Mouse (Mus musculus) intestine, embryonic 16.5 days (tissue): ENCODE data around the gene Mycbpap. TPM values are rescaled to one million over a fixed set of nuclear protein-coding genes. Genes with fewer than 3 reads are reported as not detected.

Source experiments
- ATAC-seq: fragments of 200-750 bp; cut with Nextera tagmentation; 2 replicates; pipeline ENCODE4 v1.8.0; 2017; ENCODE audit warnings: moderate TSS enrichment, moderate library complexity
- H3K27ac ChIP-seq: fragments of 300-500 bp; sonication (generic); 2 replicates; pipeline ENCODE4 v1.5.1; 2014; ENCODE audit warnings: mild to moderate bottlenecking, low read length
- H3K27me3 ChIP-seq: fragments of 300-500 bp; sonication (generic); replicated peaks from 2 replicates; pipeline ENCODE4 v1.6.1; 2014; ENCODE audit warnings: low read length, control low read depth, mixed read lengths; ENCODE audit not compliant: control insufficient read depth, insufficient read depth
- H3K36me3 ChIP-seq: fragments of 300-500 bp; sonication (generic); 2 replicates; pipeline ENCODE4 v1.6.1; 2014; ENCODE audit warnings: low read length, control low read depth; ENCODE audit not compliant: control insufficient read depth, insufficient read depth
- H3K4me1 ChIP-seq: fragments of 300-500 bp; sonication (generic); 2 replicates; pipeline ENCODE4 v1.6.1; 2014; ENCODE audit warnings: low read length, control low read depth, mixed read lengths; ENCODE audit not compliant: control insufficient read depth, insufficient read depth
- H3K4me2 ChIP-seq: fragments of 300-500 bp; sonication (generic); 2 replicates; pipeline ENCODE4 v1.6.1; 2014; ENCODE audit warnings: low read depth, low read length, control low read depth
- H3K4me3 ChIP-seq: fragments of 300-500 bp; sonication (generic); 2 replicates; pipeline ENCODE4 v1.5.1; 2014; ENCODE audit warnings: mild to moderate bottlenecking, low read length
- H3K9ac ChIP-seq: fragments of 300-500 bp; sonication (generic); 2 replicates; pipeline ENCODE4 v1.6.1; 2014; ENCODE audit warnings: low read depth, low read length
- H3K9me3 ChIP-seq: fragments of 300-500 bp; sonication (generic); 2 replicates; pipeline ENCODE4 v1.6.1; 2016; ENCODE audit warnings: low read length, control low read depth; ENCODE audit not compliant: control insufficient read depth
- WGBS: fragments of 180-500 bp; shearing (Covaris S2); extraction: QIAGEN DNeasy Blood & Tissue Kit; methylation state at CpG from one replicate; pipeline ENCODE4 v1.1.7; 2014; 5-methylcytosine and 5-hydroxymethylcytosine counted together
- polyA plus RNA-seq: library from polyadenylated mRNA; unstranded; fragments of >200 nt; fragmentation: Nextera tagmentation; extraction: Ambion mirVana; gene quantifications from 2 replicates; pipeline ENCODE4 v1.2.1, GENCODE M21; 2015

Mycbpap gene
- polyA plus RNA-seq, 1 experiment from 2014 or later, result 3.2 TPM

DNA sequence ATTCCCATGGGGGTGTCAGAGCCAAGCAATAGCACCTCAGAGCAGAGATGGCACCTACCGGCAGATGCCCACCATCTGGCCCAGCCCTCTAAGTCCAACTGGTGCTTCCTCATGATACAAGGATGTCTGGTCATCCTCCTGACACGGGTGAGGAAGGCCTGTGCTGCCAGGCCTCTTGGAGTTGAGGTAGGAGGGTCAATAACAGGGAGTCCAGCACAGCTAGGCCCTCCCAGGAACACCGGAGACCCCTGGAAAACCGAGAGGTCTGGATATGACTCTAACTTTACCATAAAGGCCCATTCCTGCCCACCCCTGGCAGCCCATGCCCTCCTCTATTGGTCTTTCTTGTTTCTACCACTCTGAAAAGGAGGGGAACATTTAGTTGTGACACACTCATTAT lies 20.9 kb upstream of the Mycbpap start:
- H3K4me3 ChIP-seq, result no peak overlapping the region
- no peaks in the 10 kb centered on the region for H3K36me3 ChIP-seq
- ATAC-seq, result no peak
- H3K9ac ChIP-seq, result no peak overlapping the region
- H3K27ac ChIP-seq, result no peak overlapping the region
- H3K4me2 ChIP-seq, result no peak overlapping the region
- no peaks in the 10 kb centered on the region for H3K9me3 ChIP-seq
- H3K4me1 ChIP-seq, result no peaks in the 10 kb centered on the region
- 91% methylated on average over 4 of the region's 4 CpGs for WGBS
- no peaks in the 10 kb centered on the region for H3K27me3 ChIP-seq

DNA sequence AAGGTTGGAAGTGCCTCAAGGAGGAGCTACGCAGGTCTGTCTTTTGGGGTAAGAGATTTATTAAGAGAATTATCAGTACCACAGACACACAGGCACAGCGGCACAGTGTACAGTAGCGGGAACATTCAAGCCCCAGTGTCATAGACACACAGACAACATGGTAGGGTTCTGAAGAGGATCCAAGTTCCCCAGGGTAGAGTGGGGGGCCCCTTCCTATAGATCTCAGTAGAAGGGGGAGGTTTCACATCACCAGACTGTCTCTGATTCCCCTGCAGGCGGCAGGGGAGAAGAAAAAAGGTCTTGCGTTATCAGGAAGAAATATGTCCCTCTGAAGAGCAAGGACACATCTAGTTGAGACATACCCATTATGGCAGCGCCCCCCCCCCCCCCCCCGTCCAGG lies 18.2 kb upstream of the Mycbpap start:
- no peak overlapping the region for H3K4me2 ChIP-seq
- no peaks in the 10 kb centered on the region for H3K27me3 ChIP-seq
- H3K4me3 ChIP-seq, result no peak overlapping the region
- H3K36me3 ChIP-seq, result no peaks in the 10 kb centered on the region
- no peaks in the 10 kb centered on the region for H3K4me1 ChIP-seq
- no peak for ATAC-seq
- H3K27ac ChIP-seq, result no peak overlapping the region
- whole genome bisulfite sequencing, result 83% methylated on average over 7 of the region's 7 CpGs
- no peaks in the 10 kb centered on the region for H3K9me3 ChIP-seq
- no peak overlapping the region for H3K9ac ChIP-seq

DNA sequence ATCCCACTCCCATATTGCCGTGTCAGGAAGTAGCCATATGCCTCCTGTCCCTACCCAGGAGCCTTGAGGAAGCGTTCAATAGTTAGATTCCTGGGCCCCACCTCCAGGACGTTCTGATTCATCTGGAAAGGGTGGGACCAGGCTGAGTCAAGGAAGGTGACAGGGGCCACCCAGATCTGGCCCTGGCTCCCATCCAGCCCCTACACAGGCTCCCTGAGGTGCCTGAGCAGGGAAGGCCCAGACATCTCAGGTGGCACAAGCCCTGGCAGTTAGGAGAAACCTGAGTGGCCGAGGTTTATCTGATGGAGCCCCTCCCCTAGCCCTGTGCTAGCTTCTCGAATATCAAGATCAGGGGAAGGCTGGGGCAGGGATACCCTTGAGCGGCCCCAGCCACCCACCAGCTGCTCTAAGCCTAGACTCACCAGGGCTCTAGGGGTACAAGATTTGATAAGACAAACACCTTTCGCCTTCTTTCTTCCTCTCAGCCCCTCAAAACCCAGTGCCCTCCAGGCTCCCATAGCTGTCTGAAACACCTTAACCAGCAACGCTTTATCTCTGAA lies 17.3 kb upstream of the Mycbpap start:
- ATAC-seq, result peak; percentile 61
- no peak overlapping the region for H3K4me3 ChIP-seq
- no peak overlapping the region for H3K4me2 ChIP-seq
- no peaks in the 10 kb centered on the region for H3K27me3 ChIP-seq
- H3K4me1 ChIP-seq, result no peaks in the 10 kb centered on the region
- H3K27ac ChIP-seq, result no peak overlapping the region
- no peak overlapping the region for H3K9ac ChIP-seq
- H3K9me3 ChIP-seq, result no peaks in the 10 kb centered on the region
- 55% methylated on average over 8 of the region's 8 CpGs for WGBS
- H3K36me3 ChIP-seq, result no peaks in the 10 kb centered on the region

DNA sequence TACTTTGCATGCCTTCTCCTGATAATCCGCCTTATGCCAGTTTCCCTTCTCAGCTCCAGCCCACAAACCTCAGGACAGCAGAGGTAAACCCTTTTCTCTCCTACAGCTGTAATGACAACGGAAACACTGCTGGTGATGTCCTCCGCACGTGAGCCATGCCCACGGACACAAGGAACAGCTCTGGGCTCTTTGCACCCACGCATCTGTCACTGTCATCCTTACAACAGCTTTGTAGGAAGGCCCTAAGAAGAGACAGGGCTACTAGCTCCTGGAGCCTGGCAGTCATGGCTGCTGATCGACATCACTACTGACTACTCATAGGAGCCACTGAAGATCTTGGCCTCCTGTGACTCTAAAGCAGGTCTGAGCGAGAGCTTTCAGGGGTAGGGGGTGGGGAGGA lies 11.6 kb upstream of the Mycbpap start:
- no peak overlapping the region for H3K9ac ChIP-seq
- peaks cover 8% of the 10 kb centered on the region; the same call in 1 of the 2 replicates for H3K4me1 ChIP-seq
- H3K9me3 ChIP-seq, result no peaks in the 10 kb centered on the region
- H3K4me2 ChIP-seq, result no peak overlapping the region
- no peak for ATAC-seq
- WGBS, result 81% methylated on average over 8 of the region's 8 CpGs
- H3K4me3 ChIP-seq, result no peak overlapping the region
- H3K27me3 ChIP-seq, result no peaks in the 10 kb centered on the region
- H3K27ac ChIP-seq, result no peak overlapping the region
- H3K36me3 ChIP-seq, result no peaks in the 10 kb centered on the region

DNA sequence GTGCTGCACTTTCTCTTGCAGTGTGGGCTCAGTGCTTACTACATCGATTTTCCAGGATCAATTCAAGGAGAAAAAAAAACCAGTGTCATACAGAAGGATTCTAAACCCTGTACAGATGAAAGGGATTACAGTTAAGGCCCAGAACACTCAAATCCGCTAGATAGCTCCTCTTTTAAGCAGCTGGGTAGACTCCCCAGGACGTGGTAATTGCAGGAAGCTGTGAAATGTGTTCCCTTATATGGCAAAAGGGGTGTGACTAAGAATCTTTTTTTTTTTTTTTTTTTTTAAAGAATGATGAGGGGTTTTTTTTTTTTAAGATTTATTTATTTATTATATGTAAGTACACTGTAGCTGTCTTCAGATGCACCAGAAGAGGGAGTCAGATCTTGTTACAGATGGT lies 7.3 kb upstream of the Mycbpap start:
- no peaks in the 10 kb centered on the region for H3K27me3 ChIP-seq
- no peak overlapping the region for H3K9ac ChIP-seq
- H3K4me2 ChIP-seq, result no peak overlapping the region
- H3K36me3 ChIP-seq, result no peaks in the 10 kb centered on the region
- peaks cover 10% of the 10 kb centered on the region; the same call in 1 of the 2 replicates for H3K4me1 ChIP-seq
- H3K4me3 ChIP-seq, result no peak overlapping the region
- ATAC-seq, result no peak
- H3K9me3 ChIP-seq, result no peaks in the 10 kb centered on the region
- 41% methylated on average over 3 of the region's 3 CpGs for WGBS
- no peak overlapping the region for H3K27ac ChIP-seq

DNA sequence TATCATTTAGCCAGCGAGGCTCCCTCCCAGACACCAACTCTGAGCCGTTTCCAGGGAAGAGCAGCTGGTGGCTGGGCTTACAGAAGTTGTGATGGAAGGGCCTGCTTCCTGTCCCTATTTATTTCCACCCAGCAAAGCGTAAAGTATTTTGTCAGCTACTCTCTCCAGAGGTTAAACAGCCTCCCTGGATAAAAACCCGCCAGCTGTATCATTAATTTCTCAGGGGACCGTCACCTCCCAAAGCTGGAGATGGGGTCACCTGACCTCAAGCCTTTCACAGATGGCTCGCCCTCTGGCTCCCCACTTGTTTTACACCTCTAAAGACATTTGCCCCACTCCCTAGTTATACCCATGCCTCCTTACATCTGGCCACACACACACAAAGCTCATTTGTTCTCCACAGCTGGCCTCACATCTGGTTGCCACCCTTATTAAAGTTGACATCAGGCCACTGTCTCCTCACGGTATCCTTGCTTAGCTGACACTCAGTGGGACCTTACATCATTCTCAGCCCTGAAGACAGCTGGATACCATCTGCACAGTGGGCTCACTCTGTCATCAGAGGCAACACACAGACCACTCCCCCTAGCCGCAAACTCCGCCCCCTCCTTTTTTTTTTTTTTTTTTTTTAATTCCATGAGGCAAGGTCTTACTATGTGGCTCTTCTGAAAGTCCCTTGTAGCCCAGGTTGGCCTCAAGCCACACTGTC lies 4.8 kb upstream of the Mycbpap start:
- H3K27me3 ChIP-seq, result no peaks in the 10 kb centered on the region
- H3K4me3 ChIP-seq, result no peak overlapping the region
- no peak overlapping the region for H3K9ac ChIP-seq
- 43% methylated on average over 9 of the region's 9 CpGs for WGBS
- H3K9me3 ChIP-seq, result no peaks in the 10 kb centered on the region
- H3K4me2 ChIP-seq, result no peak overlapping the region
- 0 out of 2 replicates have a peak, but pooled peaks have one; percentile 27 for ATAC-seq
- H3K27ac ChIP-seq, result peak overlapping the region; percentile 50
- H3K36me3 ChIP-seq, result no peaks in the 10 kb centered on the region
- peaks cover 6% of the 10 kb centered on the region; the same call in 1 of the 2 replicates for H3K4me1 ChIP-seq

DNA sequence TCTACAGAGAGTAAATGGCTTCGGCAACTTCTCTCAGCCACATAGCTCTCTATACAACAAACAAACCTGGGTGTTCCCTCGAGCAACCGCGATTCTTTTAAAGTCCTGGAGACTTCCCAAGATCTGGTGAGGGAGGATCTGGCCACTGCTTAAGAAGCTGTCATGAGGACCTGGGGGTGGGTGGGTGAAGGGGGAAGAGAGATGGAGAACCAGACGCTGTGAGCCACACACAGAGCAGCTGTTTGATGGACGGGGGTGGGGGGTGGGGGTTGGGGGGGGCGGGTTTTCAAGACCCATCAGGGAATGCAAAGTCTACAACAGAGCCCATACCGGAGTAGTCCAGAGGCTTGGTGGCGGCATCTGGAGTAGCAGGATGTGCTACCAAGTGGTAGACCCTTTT lies 8.1 kb downstream of the Mycbpap start:
- no peaks in the 10 kb centered on the region for H3K9me3 ChIP-seq
- ATAC-seq, result no peak

DNA sequence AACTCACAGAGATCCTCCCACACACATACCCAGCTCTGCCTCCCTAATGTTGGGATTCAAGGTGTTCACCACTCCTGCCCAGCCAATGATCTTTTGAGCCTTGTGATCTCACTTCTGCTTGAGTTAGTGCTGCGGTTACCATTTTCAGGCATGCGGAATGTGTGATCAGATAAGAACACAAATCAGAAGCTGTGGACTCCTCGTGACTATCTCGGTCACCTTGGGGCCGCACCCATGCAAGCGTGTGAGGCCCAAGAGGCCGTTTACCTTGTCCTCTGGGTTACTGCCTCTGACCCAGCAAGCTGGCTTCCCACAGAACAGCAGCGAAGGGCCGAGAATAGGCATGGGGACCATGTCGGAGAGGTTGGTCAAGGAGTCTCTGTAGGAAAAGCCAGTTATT lies 12.6 kb downstream of the Mycbpap start:
- Histone ChIP-seq H3K9me3 (no peaks in the 10 kb centered on the region), H3K27me3 (no peaks in the 10 kb centered on the region), H3K9ac (no peak overlapping the region), H3K4me3 (no peak overlapping the region), H3K4me2 (no peak overlapping the region), H3K27ac (no peak overlapping the region), H3K4me1 (peaks cover 3% of the 10 kb centered on the region; the same call in 1 of the 2 replicates), H3K36me3 (no peaks in the 10 kb centered on the region)
- peak; percentile 83 for ATAC-seq
- 59% methylated on average over 10 of the region's 10 CpGs for WGBS

More for the DNA sequence above, 8.1 kb downstream of the Mycbpap start:
- no peak overlapping the region for H3K4me2 ChIP-seq
- WGBS, result 38% methylated on average over 9 of the region's 9 CpGs
- H3K36me3 ChIP-seq, result no peaks in the 10 kb centered on the region
- H3K27me3 ChIP-seq, result no peaks in the 10 kb centered on the region
- no peak overlapping the region for H3K4me3 ChIP-seq
- H3K9ac ChIP-seq, result no peak overlapping the region
- H3K27ac ChIP-seq, result no peak overlapping the region
- peaks cover 3% of the 10 kb centered on the region; the same call in 1 of the 2 replicates for H3K4me1 ChIP-seq

DNA sequence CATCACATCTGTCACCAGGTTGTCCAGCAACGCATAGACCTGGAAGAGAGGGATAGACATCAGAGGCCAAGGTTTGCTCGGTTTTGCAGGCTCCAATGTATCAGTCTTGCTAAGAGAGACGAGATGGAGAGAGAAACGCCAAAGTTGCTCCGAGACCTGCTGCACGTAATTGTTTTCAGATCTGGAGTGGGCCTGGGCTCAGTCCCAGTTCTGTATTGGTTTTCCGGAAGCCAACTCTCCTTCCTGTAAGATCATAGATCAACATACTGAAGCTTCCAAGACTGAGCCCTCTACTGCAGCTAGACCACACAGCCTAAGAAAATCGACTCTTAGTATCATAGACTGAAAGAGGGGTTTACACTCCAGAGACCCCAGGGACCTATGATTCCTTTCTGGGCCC lies 20.1 kb downstream of the Mycbpap start:
- no peaks in the 10 kb centered on the region for H3K9me3 ChIP-seq
- H3K27me3 ChIP-seq, result no peaks in the 10 kb centered on the region
- no peak overlapping the region for H3K9ac ChIP-seq
- WGBS, result 86% methylated on average over 8 of the region's 8 CpGs
- H3K27ac ChIP-seq, result no peak overlapping the region
- ATAC-seq, result no peak
- no peak overlapping the region for H3K4me2 ChIP-seq
- no peaks in the 10 kb centered on the region for H3K36me3 ChIP-seq
- peaks cover 25% of the 10 kb centered on the region for H3K4me1 ChIP-seq
- no peak overlapping the region for H3K4me3 ChIP-seq
